Mouse (Mus musculus) cerebellum, adult 2 months (tissue): ENCODE measurements at regions not wholly inside any gene's neighbourhood (a gene's known extent, or its start where the extent isn't known, plus 50 kb on each side); places are given as distances from the start of the nearest gene placed in this dataset.

Experiments
- CTCF ChIP-seq: fragments of 200-500 bp; IDR thresholded peaks from 2 replicates; pipeline ENCODE4 v1.5.1; 2011; ENCODE audit warnings: low read depth, mild to moderate bottlenecking, control low read depth, low read length, moderate library complexity, borderline replicate concordance; ENCODE audit not compliant: insufficient read depth
- POLR2A ChIP-seq: fragments of 200-500 bp; IDR thresholded peaks from 2 replicates; pipeline ENCODE4 v1.6.1; 2011; ENCODE audit warnings: low read length, control low read depth, borderline replicate concordance; ENCODE audit not compliant: insufficient read depth

- TF ChIP-seq CTCF: no peak
- TF ChIP-seq POLR2A: no peak
Measured at GRCm38 (mm10) chr14:90406350-90406749, 1935.2 kb upstream of the Pcdh20 start.
